Mouse (Mus musculus): ENCODE measurements around the gene Setd4.

GRCm38 (mm10) chr16:93606146-93606545 is 2.3 kb upstream of the Setd4 start:
- TF ChIP-seq CTCF (conservative IDR thresholded peaks at IDR 0.05; ENCODE audit: low read length), result no peak
- no peak for TF ChIP-seq NANOG (IDR thresholded peaks at IDR 0.05; ENCODE audit: borderline replicate concordance, low read length)
- TF ChIP-seq POU5F1 (IDR thresholded peaks at IDR 0.05; ENCODE audit: borderline replicate concordance, low read length), result no peak
